Mouse (Mus musculus) cortical plate, adult 2 months (tissue): Measurements from ENCODE around the gene Fosl1. TPM values are rescaled to one million over a fixed set of nuclear protein-coding genes. Genes with fewer than 3 reads are reported as not detected.

Experiments
- H3K27ac ChIP-seq: fragments of 200-500 bp; 2 replicates; pipeline ENCODE4 v1.5.1; 2012; ENCODE audit warnings: low read length, control low read depth, inconsistent platforms; ENCODE audit not compliant: insufficient read depth
- H3K4me1 ChIP-seq: fragments of 200-500 bp; 2 replicates; pipeline ENCODE4 v1.6.1; 2011; ENCODE audit warnings: low read length; ENCODE audit not compliant: control insufficient read depth, insufficient read depth
- H3K4me3 ChIP-seq: fragments of 200-500 bp; 2 replicates; pipeline ENCODE4 v1.5.1; 2011; ENCODE audit warnings: mild to moderate bottlenecking, low read length, control low read depth; ENCODE audit not compliant: insufficient read depth
- CTCF ChIP-seq: fragments of 200-500 bp; IDR thresholded peaks from 2 replicates; pipeline ENCODE4 v1.5.1; 2011; ENCODE audit warnings: mild to moderate bottlenecking, control low read depth, low read length; ENCODE audit not compliant: insufficient read depth; ENCODE audit errors: extremely low read depth
- POLR2A ChIP-seq: fragments of 200-500 bp; IDR thresholded peaks from 2 replicates; pipeline ENCODE4 v1.6.1; 2011; ENCODE audit warnings: mild to moderate bottlenecking, low read length, control low read depth; ENCODE audit not compliant: insufficient read depth; ENCODE audit errors: extremely low read depth
- polyA plus RNA-seq: library from polyadenylated mRNA; depleted of rRNA; stranded (reverse); fragments of >200 nt; gene quantifications from 2 replicates; pipeline ENCODE4 v1.2.3, GENCODE M21; 2012

The Fosl1 gene
- polyA plus RNA-seq, 1 experiment, result 0.21 TPM

DNA sequence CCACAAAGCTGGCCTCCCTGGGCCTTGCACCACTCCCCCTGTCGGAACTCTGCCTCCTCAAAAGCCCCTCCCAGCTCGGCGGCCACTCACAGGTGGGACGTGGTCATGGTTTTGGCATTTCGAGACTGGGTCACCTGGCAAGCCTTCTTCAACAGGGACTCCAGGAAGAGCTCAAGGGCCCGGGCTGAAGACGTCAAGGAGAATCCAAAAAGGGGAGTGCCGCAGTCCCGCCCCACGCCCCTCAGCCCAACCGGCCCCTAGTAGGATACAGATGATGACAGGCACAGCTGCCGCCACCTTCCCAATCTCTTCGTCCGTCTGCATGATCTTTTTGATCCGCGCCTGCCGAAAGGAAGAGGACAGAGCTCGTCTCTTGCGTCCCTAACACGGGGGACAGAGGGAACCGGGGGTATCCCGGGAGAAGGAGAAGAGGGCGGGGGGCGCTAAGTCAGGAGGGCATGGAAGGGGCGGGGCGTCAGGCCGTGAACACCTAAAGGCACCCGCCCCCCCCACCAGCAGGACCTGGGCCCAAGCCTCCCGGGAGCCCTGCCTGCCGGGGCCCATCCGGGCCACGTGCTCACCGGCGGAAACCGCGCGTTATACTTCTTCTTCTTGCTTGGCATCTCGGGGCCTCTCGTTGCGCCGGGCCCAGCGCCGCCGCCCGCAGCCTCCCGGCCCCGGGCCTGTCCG, 23.1 kb upstream of the Fosl1 start:
- peaks cover 6% of the 10 kb centered on the region for H3K4me1 ChIP-seq
- H3K27ac ChIP-seq, result peak overlapping the region; percentile 62; the same call in 1 of the 2 replicates
- peak overlapping the region; percentile 89 for H3K4me3 ChIP-seq
- TF ChIP-seq CTCF (no peak), POLR2A (no peak)

DNA sequence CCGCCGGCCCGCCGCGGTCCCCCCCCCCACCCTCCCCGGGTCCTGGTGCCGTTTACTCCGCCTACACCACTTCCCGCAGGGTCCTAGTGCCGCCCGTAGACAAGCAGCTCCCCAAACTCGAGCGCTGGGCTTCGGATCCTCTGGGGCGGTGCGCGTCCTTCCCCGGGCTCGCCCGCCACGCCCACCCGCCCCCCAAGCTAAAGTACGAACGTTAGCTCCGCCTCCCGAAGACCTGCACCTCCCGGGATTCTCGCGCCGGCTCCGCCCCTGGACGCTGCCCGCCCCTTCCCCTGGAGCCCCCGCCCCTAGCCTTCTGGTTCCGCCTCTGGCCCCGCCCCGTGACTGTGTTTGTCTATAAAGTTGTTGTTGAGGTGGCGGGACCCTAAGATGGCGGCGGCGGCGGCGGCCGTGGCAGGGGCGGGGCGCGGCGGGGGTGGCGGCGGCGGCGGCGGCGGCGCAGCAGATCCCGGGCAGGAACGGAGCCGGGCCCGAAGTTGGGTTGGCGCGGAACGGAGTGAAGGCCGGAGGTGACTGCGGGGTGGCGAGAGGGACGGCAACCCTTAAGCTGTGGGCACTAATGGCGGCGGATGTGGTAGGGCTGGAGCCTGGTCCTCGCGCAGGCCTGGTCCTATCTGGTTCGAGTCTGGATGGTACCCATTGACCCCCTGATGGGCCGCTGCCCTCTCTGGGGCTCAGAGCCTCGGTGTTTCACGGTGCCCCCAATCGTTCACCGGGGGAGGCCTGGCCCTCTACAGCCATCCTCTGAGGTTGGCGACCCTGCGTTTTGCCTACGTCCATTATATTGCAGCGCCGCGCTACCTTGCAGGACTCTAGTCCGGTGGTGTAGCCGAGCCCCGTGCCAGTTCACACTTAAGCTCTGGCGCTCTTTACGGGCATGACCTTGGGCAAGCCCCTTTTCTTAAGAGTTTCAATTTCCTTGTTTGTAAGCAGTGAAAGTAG, 22.3 kb upstream of the Fosl1 start, which contains the start of the genes Drap1 and AI837181:
Drap1 (minus strand) TSS at position 198 of the 960 bp plus-strand sequence.
AI837181 (plus strand) TSS at position 363 of the 960 bp plus-strand sequence.
- peaks cover 6% of the 10 kb centered on the region for H3K4me1 ChIP-seq
- peak within 1 kb of the TSS; percentile 98 for H3K27ac ChIP-seq
- H3K4me3 ChIP-seq, result peak within 1 kb of the TSS; percentile 89
- peak; percentile 53; the same call in 1 of the 2 replicates for TF ChIP-seq POLR2A
- TF ChIP-seq CTCF, result no peak

DNA sequence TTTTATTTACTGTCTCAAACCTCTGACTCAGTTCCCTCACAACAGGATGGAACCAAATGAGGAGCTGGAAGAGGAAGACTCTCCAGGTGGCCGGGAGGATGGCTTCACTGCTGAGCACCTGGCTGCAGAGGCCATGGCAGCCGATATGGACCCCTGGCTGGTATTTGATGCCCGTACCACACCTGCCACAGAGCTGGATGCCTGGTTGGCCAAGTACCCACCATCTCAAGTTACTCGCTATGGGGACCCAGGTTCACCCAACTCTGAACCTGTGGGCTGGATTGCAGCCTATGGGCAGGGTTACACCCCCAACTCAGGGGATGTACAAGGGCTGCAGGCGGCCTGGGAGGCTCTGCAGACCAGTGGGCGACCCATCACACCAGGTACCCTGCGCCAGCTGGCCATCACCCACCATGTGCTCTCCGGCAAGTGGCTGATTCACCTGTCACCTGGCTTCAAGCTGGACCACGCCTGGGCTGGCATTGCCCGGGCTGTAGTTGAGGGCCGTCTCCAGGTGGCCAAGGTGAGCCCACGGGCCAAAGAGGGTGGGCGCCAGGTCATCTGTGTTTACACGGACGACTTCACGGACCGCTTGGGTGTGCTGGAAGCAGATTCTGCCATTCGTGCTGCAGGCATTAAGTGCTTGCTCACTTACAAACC, 21.3 kb upstream of the Fosl1 start:
- Histone ChIP-seq H3K27ac (no peak overlapping the region), H3K4me3 (peak overlapping the region; percentile 89), H3K4me1 (peaks cover 6% of the 10 kb centered on the region)
- TF ChIP-seq CTCF (no peak), POLR2A (no peak)

DNA sequence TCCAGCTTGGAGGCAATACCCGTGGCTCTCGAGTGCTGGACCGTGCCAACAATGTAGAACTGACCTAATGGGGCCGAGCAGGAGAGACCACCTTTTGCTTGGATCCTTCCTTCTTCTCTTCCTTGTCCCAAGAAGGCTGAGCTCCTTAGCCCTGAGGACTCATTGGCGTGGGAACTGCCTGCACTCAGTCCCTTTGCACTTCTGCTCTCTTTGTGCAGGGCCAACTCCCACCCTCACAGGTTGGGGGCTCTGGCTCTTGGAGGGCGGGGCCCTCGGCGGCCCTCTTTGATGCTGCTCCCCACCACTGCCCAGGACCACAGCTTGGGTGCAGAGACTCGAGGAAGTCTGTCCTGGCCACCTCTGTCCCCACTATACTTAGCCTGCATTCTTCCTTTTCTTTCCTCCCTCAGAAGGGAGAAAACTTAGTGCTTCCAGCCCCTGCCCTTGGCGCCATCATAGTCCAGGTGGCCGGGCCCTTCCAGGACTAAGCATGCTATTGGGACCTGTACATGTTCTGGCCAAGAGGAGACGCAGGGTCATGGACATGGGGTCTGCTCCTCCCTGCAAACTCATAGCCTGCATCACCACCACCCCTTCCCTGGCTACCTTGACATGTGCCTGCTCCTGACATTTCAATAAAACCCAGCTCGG, 20.6 kb upstream of the Fosl1 start:
- no peak overlapping the region for H3K27ac ChIP-seq
- H3K4me3 ChIP-seq, result no peak overlapping the region
- H3K4me1 ChIP-seq, result peaks cover 6% of the 10 kb centered on the region
- TF ChIP-seq POLR2A (no peak), CTCF (no peak)

DNA sequence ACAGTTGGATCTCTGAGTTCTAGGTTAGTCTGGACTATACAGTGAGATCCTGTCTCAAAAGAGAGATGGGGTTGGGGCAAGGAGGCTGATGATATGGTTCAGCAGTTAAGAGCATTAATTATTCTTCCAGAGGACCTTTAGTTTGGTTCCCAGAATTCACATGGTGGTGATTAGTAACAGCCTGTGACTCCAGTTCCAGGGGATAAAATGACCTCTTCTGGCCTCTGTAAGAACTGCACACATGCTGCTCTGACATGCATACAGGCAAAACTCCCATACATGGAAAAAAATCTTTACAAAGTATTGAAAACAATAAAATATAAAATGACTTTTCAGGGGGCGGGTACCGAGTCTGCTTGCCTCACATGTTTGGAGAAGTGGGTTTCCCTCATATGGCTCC, 19.3 kb upstream of the Fosl1 start:
- H3K4me1 ChIP-seq, result peaks cover 6% of the 10 kb centered on the region
- no peak overlapping the region for H3K27ac ChIP-seq
- TF ChIP-seq CTCF (peak; percentile 34; the same call in 1 of the 2 replicates), POLR2A (no peak)
- no peak overlapping the region for H3K4me3 ChIP-seq

DNA sequence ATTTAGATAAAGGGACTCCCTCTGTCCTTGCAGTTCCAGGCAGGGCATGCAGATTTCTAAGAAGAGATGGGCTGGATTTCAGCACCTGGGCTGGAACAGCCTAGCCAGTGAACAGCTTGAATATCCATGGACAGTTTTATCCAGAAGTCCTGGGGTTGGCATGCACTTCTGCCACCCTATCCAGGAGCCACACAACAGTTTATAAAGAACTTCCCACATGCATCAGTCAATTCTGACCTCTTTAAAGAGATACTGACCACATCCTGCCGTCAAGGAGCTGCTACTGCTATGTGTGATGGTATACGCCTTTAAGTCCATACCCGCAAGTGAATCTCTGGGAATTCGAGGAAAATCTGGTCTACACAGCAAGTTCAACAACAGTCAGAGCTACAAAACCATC, 18.1 kb upstream of the Fosl1 start:
- TF ChIP-seq POLR2A, result no peak
- TF ChIP-seq CTCF, result no peak
- no peak overlapping the region for H3K27ac ChIP-seq
- no peak overlapping the region for H3K4me3 ChIP-seq
- H3K4me1 ChIP-seq, result peaks cover 3% of the 10 kb centered on the region; the same call in 1 of the 2 replicates

DNA sequence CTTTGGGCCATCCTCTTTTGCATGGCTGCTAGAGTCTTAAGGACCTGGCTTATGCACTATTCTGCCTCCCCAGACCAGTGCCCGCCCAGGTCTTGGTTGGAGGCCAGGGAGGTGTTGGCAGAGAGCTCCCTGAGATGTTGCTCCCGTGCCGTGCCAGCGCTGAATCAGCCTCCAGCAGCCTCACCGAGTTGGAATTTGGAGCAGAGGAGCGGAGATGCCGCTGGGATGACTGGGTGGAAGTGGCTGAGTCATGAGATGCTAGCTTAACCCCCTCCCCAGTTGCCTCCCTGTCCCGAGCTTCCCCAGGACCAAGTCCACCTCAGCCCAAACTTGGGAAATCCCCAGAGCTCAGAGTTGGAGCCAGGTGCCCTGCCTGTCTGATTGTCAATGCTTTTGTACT, 17.5 kb upstream of the Fosl1 start:
- TF ChIP-seq POLR2A, result no peak
- TF ChIP-seq CTCF, result no peak
- H3K27ac ChIP-seq, result no peak overlapping the region

DNA sequence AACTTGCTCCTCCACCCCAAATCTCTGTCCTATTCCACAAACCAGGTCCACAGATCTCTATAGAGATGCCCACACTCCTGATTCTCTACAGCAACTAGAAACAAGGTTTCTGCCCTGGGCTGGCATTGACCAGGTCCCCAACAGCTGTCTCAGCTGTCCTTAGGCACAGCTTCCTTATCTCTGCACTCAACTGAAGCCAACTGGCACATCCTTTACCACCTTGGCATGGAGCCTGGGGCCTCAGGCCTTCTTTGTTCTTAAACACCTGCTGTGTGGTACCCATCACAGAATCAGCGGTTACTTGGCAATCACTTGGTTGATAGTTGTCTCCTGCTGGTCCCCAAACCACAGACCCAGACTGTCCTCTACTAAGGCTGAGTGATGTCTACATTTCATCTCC, 16.9 kb upstream of the Fosl1 start:
- no peak overlapping the region for H3K4me3 ChIP-seq
- H3K4me1 ChIP-seq, result peaks cover 3% of the 10 kb centered on the region; the same call in 1 of the 2 replicates
- H3K27ac ChIP-seq, result no peak overlapping the region
- TF ChIP-seq POLR2A, result no peak
- no peak for TF ChIP-seq CTCF

More for the DNA sequence above, 17.5 kb upstream of the Fosl1 start:
- Histone ChIP-seq H3K4me3 (no peak overlapping the region), H3K4me1 (peaks cover 3% of the 10 kb centered on the region; the same call in 1 of the 2 replicates)

DNA sequence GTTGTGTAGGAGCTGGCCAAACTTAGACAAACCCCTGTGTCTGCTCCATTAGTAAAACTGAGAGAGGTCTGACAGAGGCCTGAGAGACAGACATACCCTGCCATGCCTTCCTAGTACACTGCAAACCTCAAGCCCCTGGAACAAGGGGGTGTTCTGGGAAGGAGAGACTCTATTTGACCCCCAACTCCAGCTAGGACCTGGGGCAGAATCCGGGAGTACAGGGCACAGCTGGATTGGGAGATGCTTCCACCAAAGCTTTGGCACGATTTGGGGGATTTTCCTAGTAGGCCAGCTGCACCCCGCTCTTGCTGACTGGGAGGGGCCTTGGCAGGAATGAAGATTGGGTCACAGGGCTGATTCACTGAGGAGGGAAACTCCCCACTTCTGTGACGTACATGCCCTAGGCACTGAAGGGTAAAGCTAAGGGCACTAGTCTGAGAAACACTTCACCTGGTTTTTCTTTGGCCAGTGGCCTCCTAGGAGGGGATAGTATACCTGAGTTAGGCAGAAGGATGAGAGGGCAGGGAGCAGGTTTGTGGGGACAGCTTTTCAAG, 15.4 kb upstream of the Fosl1 start:
- Histone ChIP-seq H3K4me1 (no peaks in the 10 kb centered on the region), H3K4me3 (no peak overlapping the region), H3K27ac (no peak overlapping the region)
- TF ChIP-seq POLR2A (no peak), CTCF (no peak)
